Mouse (Mus musculus): ENCODE measurements at regions not wholly inside any gene's neighbourhood (a gene's known extent, or its start where the extent isn't known, plus 50 kb on each side); places are given as distances from the start of the nearest gene placed in this dataset.
A peak's percentile ranks its signal among the peaks of the same experiment; 100 is the strongest.

GRCm38 (mm10) chr14:58709861-58710260, 432.8 kb downstream of the 1700129C05Rik start:
- DNase-seq (ENCODE audit: low spot score) (peak; percentile 47), ATAC-seq (ENCODE audit: low read depth) (no peak)
- Histone ChIP-seq H3K9ac (ENCODE audit: low read depth, low read length) (no peak overlapping the region), H3K4me3 (ENCODE audit: low read depth, low read length) (no peak overlapping the region), H3K27me3 (replicated peaks; ENCODE audit: control insufficient read depth, insufficient read depth, low read length) (no peaks in the 10 kb centered on the region), H3K36me3 (ENCODE audit: control insufficient read depth, insufficient read depth, low read length) (no peaks in the 10 kb centered on the region), H3K4me2 (ENCODE audit: low read depth, low read length) (no peak overlapping the region), H3K9me3 (ENCODE audit: control insufficient read depth, low read length) (no peaks in the 10 kb centered on the region), H3K4me1 (ENCODE audit: control insufficient read depth, insufficient read depth, low read length) (no peaks in the 10 kb centered on the region), H3K27ac (replicated peaks; ENCODE audit: low read depth, low read length) (no peak overlapping the region)
- WGBS, result 60% methylated on average over 7 of the region's 7 CpGs

- DNase-seq (ENCODE audit: low spot score), result no peak
- Histone ChIP-seq H3K27me3 (replicated peaks; ENCODE audit: control insufficient read depth, insufficient read depth, low read length) (no peaks in the 10 kb centered on the region), H3K27ac (replicated peaks; ENCODE audit: low read depth, low read length) (no peak overlapping the region), H3K4me1 (ENCODE audit: control insufficient read depth, insufficient read depth, low read length) (no peaks in the 10 kb centered on the region), H3K4me2 (ENCODE audit: low read depth, low read length) (no peak overlapping the region), H3K36me3 (ENCODE audit: control insufficient read depth, insufficient read depth, low read length) (no peaks in the 10 kb centered on the region), H3K9ac (ENCODE audit: low read depth, low read length) (no peak overlapping the region), H3K4me3 (ENCODE audit: low read depth, low read length) (no peak overlapping the region), H3K9me3 (ENCODE audit: control insufficient read depth, low read length) (no peaks in the 10 kb centered on the region)
- ATAC-seq (ENCODE audit: low read depth), result no peak
- WGBS, result 84% methylated on average over 2 of the region's 2 CpGs
Observed at GRCm38 (mm10) chr14:58709281-58709680, 433.4 kb downstream of the 1700129C05Rik start.

- Histone ChIP-seq H3K27me3 (replicated peaks; ENCODE audit: control insufficient read depth, insufficient read depth, low read length) (no peaks in the 10 kb centered on the region), H3K4me3 (ENCODE audit: low read depth, low read length) (no peak overlapping the region), H3K36me3 (ENCODE audit: control insufficient read depth, insufficient read depth, low read length) (no peaks in the 10 kb centered on the region), H3K4me1 (ENCODE audit: control insufficient read depth, insufficient read depth, low read length) (no peaks in the 10 kb centered on the region), H3K9ac (ENCODE audit: low read depth, low read length) (no peak overlapping the region), H3K9me3 (ENCODE audit: control insufficient read depth, low read length) (no peaks in the 10 kb centered on the region), H3K27ac (replicated peaks; ENCODE audit: low read depth, low read length) (no peak overlapping the region), H3K4me2 (ENCODE audit: low read depth, low read length) (no peak overlapping the region)
- DNase-seq (ENCODE audit: low spot score), result peak; percentile 84
- ATAC-seq (ENCODE audit: low read depth), result no peak
- 30% methylated on average over 1 of the region's 1 CpGs for WGBS
Observed at GRCm38 (mm10) chr14:58701765-58702164, 440.9 kb downstream of the 1700129C05Rik start.

- no peaks in the 10 kb centered on the region for H3K36me3 ChIP-seq (ENCODE audit: control insufficient read depth, insufficient read depth, low read length)
- WGBS, result 91% methylated on average over 9 of the region's 9 CpGs
Observed at GRCm38 (mm10) chr14:58691129-58691828, 451.4 kb downstream of the 1700129C05Rik start.

DNA sequence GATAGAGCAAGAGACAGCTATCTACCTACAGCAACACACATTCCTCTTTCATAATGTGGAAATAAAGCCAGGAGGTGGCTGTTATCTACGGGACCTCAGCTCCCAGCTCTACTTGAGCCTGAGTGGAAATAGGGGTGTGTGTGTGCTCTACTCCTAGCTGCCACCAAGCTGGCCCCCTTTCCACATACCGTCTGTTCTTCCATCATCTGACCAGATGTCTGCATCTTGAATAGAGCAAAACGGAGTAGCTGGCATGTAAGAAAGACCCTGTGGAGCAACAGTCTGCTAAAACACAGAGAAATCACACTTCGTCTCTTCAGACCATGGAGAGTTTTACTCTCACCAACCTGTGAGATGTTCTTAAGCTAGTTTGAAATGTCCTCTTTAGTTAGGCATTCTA, 454.9 kb downstream of the 1700129C05Rik start:
- no peak overlapping the region for H3K4me3 ChIP-seq (ENCODE audit: low read depth, low read length)
- no peak for ATAC-seq (ENCODE audit: low read depth)
- H3K27me3 ChIP-seq (replicated peaks; ENCODE audit: control insufficient read depth, insufficient read depth, low read length), result no peaks in the 10 kb centered on the region
- H3K27ac ChIP-seq (replicated peaks; ENCODE audit: low read depth, low read length), result no peak overlapping the region
- H3K4me1 ChIP-seq (ENCODE audit: control insufficient read depth, insufficient read depth, low read length), result no peaks in the 10 kb centered on the region
- no peak for DNase-seq (ENCODE audit: low spot score)
- H3K36me3 ChIP-seq (ENCODE audit: control insufficient read depth, insufficient read depth, low read length), result no peaks in the 10 kb centered on the region
- 81% methylated on average over 4 of the region's 4 CpGs for WGBS
- no peak overlapping the region for H3K4me2 ChIP-seq (ENCODE audit: low read depth, low read length)
- no peaks in the 10 kb centered on the region for H3K9me3 ChIP-seq (ENCODE audit: control insufficient read depth, low read length)
- H3K9ac ChIP-seq (ENCODE audit: low read depth, low read length), result no peak overlapping the region

More at GRCm38 (mm10) chr14:58691129-58691828, 451.4 kb downstream of the 1700129C05Rik start:
- Histone ChIP-seq H3K27ac (replicated peaks; ENCODE audit: low read depth, low read length) (no peak overlapping the region), H3K4me3 (ENCODE audit: low read depth, low read length) (no peak overlapping the region), H3K9me3 (ENCODE audit: control insufficient read depth, low read length) (no peaks in the 10 kb centered on the region), H3K27me3 (replicated peaks; ENCODE audit: control insufficient read depth, insufficient read depth, low read length) (no peaks in the 10 kb centered on the region), H3K4me1 (ENCODE audit: control insufficient read depth, insufficient read depth, low read length) (no peaks in the 10 kb centered on the region), H3K9ac (ENCODE audit: low read depth, low read length) (no peak overlapping the region), H3K4me2 (ENCODE audit: low read depth, low read length) (no peak overlapping the region)
- no peak for ATAC-seq (ENCODE audit: low read depth)
- DNase-seq (ENCODE audit: low spot score), result no peak

- Histone ChIP-seq H3K4me1 (ENCODE audit: control insufficient read depth, insufficient read depth, low read length) (0 out of 2 replicates have a peak, but pooled peaks cover 5% of the 10 kb centered on the region), H3K27ac (replicated peaks; ENCODE audit: low read depth, low read length) (no peak overlapping the region), H3K4me3 (ENCODE audit: low read depth, low read length) (no peak overlapping the region), H3K27me3 (replicated peaks; ENCODE audit: control insufficient read depth, insufficient read depth, low read length) (no peaks in the 10 kb centered on the region), H3K4me2 (ENCODE audit: low read depth, low read length) (peak overlapping the region; percentile 29; the same call in 1 of the 2 replicates), H3K36me3 (ENCODE audit: control insufficient read depth, insufficient read depth, low read length) (no peaks in the 10 kb centered on the region), H3K9me3 (ENCODE audit: control insufficient read depth, low read length) (no peaks in the 10 kb centered on the region), H3K9ac (ENCODE audit: low read depth, low read length) (no peak overlapping the region)
- ATAC-seq (ENCODE audit: low read depth) (no peak), DNase-seq (ENCODE audit: low spot score) (no peak)
- WGBS, result 72% methylated on average over 6 of the region's 6 CpGs
Observed at GRCm38 (mm10) chr14:58678781-58679180, 463.9 kb downstream of the 1700129C05Rik start.

DNA sequence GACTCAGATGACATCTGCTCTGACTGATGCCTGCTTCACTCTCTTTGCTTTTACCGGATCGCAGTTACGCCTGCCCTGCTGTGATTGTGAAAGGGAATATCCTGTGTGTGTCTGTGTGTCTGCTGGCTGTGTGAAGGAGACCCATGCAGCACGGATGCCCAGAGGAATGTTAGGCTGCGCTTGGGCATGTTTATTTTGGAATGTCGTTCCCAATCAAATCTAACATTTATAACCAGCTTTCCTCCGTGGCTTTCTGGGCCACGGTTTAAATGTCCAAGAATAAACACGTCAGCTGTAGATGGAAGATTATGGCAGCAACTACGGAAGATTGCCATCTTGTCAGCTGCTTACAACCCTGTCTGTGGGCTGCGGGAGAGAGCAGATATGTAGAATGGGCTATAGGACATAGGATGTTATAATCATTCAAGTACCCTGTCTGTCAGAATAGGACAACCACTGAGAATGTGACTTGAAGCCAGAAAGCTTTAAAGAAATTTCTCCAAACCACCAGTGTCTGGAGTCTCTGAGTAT, 464.5 kb downstream of the 1700129C05Rik start:
- H3K9me3 ChIP-seq (ENCODE audit: control insufficient read depth, low read length), result no peaks in the 10 kb centered on the region
- no peak overlapping the region for H3K4me3 ChIP-seq (ENCODE audit: low read depth, low read length)
- ATAC-seq (ENCODE audit: low read depth) (no peak; the same call in 1 of the 2 replicates), DNase-seq (ENCODE audit: low spot score) (peak; percentile 69)
- H3K9ac ChIP-seq (ENCODE audit: low read depth, low read length), result 0 out of 2 replicates have a peak overlapping the region, but pooled peaks have one; percentile 8
- WGBS, result 24% methylated on average over 11 of the region's 11 CpGs
- H3K4me2 ChIP-seq (ENCODE audit: low read depth, low read length), result peak overlapping the region; percentile 29; the same call in 1 of the 2 replicates
- H3K4me1 ChIP-seq (ENCODE audit: control insufficient read depth, insufficient read depth, low read length), result 0 out of 2 replicates have a peak, but pooled peaks cover 5% of the 10 kb centered on the region
- no peak overlapping the region for H3K27ac ChIP-seq (replicated peaks; ENCODE audit: low read depth, low read length)
- H3K36me3 ChIP-seq (ENCODE audit: control insufficient read depth, insufficient read depth, low read length), result no peaks in the 10 kb centered on the region
- no peaks in the 10 kb centered on the region for H3K27me3 ChIP-seq (replicated peaks; ENCODE audit: control insufficient read depth, insufficient read depth, low read length)

- H3K9me3 ChIP-seq (ENCODE audit: control insufficient read depth, low read length), result no peaks in the 10 kb centered on the region
- 0 out of 2 replicates have a peak, but pooled peaks cover 5% of the 10 kb centered on the region for H3K4me1 ChIP-seq (ENCODE audit: control insufficient read depth, insufficient read depth, low read length)
- no peak for ATAC-seq (ENCODE audit: low read depth)
- no peak overlapping the region for H3K9ac ChIP-seq (ENCODE audit: low read depth, low read length)
- no peak overlapping the region for H3K27ac ChIP-seq (replicated peaks; ENCODE audit: low read depth, low read length)
- DNase-seq (ENCODE audit: low spot score), result peak; percentile 19
- H3K4me2 ChIP-seq (ENCODE audit: low read depth, low read length), result no peak overlapping the region
- no peak overlapping the region for H3K4me3 ChIP-seq (ENCODE audit: low read depth, low read length)
- no peaks in the 10 kb centered on the region for H3K36me3 ChIP-seq (ENCODE audit: control insufficient read depth, insufficient read depth, low read length)
- 82% methylated on average over 3 of the region's 3 CpGs for WGBS
- no peaks in the 10 kb centered on the region for H3K27me3 ChIP-seq (replicated peaks; ENCODE audit: control insufficient read depth, insufficient read depth, low read length)
Observed at GRCm38 (mm10) chr14:58675146-58675545, 467.5 kb downstream of the 1700129C05Rik start.

DNA sequence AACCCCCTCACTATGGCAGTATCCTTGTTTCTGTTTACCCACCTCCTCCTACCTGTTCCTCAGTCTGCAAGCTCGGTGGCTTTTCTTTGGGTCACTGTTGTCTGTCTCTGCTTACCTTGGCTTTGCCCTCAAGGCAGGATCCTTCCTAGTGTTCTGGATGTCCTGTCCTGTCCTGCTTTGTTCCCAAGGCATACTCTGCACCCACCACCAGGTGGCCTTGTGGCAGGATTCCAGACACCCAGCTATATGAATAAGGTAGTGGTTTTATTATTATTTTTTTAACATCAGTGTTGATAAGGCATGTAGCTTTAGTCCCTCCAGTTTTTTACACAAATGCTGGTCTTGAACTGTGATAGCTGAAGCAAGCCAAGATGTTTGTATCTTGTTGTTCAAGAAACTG, 478.7 kb downstream of the 1700129C05Rik start:
- WGBS, result 45% methylated on average over 1 of the region's 1 CpGs
- Histone ChIP-seq H3K9ac (ENCODE audit: low read depth, low read length) (no peak overlapping the region), H3K4me3 (ENCODE audit: low read depth, low read length) (no peak overlapping the region), H3K27ac (replicated peaks; ENCODE audit: low read depth, low read length) (no peak overlapping the region), H3K9me3 (ENCODE audit: control insufficient read depth, low read length) (no peaks in the 10 kb centered on the region), H3K36me3 (ENCODE audit: control insufficient read depth, insufficient read depth, low read length) (no peaks in the 10 kb centered on the region), H3K27me3 (replicated peaks; ENCODE audit: control insufficient read depth, insufficient read depth, low read length) (no peaks in the 10 kb centered on the region), H3K4me1 (ENCODE audit: control insufficient read depth, insufficient read depth, low read length) (no peaks in the 10 kb centered on the region), H3K4me2 (ENCODE audit: low read depth, low read length) (no peak overlapping the region)
- DNase-seq (ENCODE audit: low spot score), result no peak
- ATAC-seq (ENCODE audit: low read depth), result no peak

All from embryonic facial prominence, embryonic 14.5 days (tissue).